Mouse (Mus musculus) lung, postnatal 0 days (tissue): ENCODE measurements around the gene Sumo1. TPM values are rescaled to one million over a fixed set of nuclear protein-coding genes. Genes with fewer than 3 reads are reported as not detected.
A peak's percentile ranks its signal among the peaks of the same experiment; 100 is the strongest.

ENCODE experiments used
- ATAC-seq: fragments of 200-750 bp; cut with Nextera tagmentation; 2 replicates; pipeline ENCODE4 v1.8.0; 2017; ENCODE audit warnings: moderate library complexity
- DNase-seq: peaks from one replicate; pipeline ENCODE4 v3.0.0-alpha.2; 2016; ENCODE audit warnings: low spot score
- H3K27ac ChIP-seq: fragments of 300-500 bp; sonication (generic); 2 replicates; pipeline ENCODE4 v1.5.1; 2014; ENCODE audit warnings: antibody characterized with exemption, mild to moderate bottlenecking, low read length, mixed read lengths
- H3K27me3 ChIP-seq: fragments of 300-500 bp; sonication (generic); replicated peaks from 2 replicates; pipeline ENCODE4 v1.6.1; 2014; ENCODE audit warnings: low read length, mixed read lengths; ENCODE audit not compliant: insufficient read depth
- H3K36me3 ChIP-seq: fragments of 300-500 bp; sonication (generic); 2 replicates; pipeline ENCODE4 v1.6.1; 2014; ENCODE audit warnings: low read length, mixed read lengths; ENCODE audit not compliant: insufficient read depth
- H3K4me1 ChIP-seq: fragments of 300-500 bp; sonication (generic); 2 replicates; pipeline ENCODE4 v1.6.1; 2014; ENCODE audit warnings: antibody characterized with exemption, low read depth, low read length, mixed read lengths; ENCODE audit not compliant: insufficient read depth
- H3K4me2 ChIP-seq: fragments of 300-500 bp; sonication (generic); replicated peaks from 2 replicates; pipeline ENCODE4 v1.6.1; 2014; ENCODE audit warnings: low read depth, mild to moderate bottlenecking, low read length, moderate library complexity, mixed read lengths
- H3K4me3 ChIP-seq: fragments of 300-500 bp; sonication (generic); 2 replicates; pipeline ENCODE4 v1.5.1; 2014; ENCODE audit warnings: low read depth, low read length
- H3K9ac ChIP-seq: fragments of 300-500 bp; sonication (generic); replicated peaks from 2 replicates; pipeline ENCODE4 v1.6.1; 2014; ENCODE audit warnings: low read depth, mild to moderate bottlenecking
- H3K9me3 ChIP-seq: fragments of 300-500 bp; sonication (generic); 2 replicates; pipeline ENCODE4 v1.6.1; 2016; ENCODE audit warnings: low read length, mixed read lengths
- CTCF ChIP-seq: IDR thresholded peaks from 2 replicates; pipeline ENCODE4 v1.5.1; 2016; ENCODE audit warnings: antibody characterized with exemption, mild to moderate bottlenecking
- EP300 ChIP-seq: IDR thresholded peaks from 2 replicates; pipeline ENCODE4 v1.6.1; 2016; ENCODE audit warnings: antibody characterized with exemption, mild to moderate bottlenecking, control low read depth
- WGBS: fragments of 180-500 bp; shearing (Covaris S2); extraction: QIAGEN DNeasy Blood & Tissue Kit; methylation state at CpG from one replicate; pipeline ENCODE4 v1.1.7; 2014; 5-methylcytosine and 5-hydroxymethylcytosine counted together
- polyA plus RNA-seq: library from polyadenylated mRNA; unstranded; fragments of >200 nt; fragmentation: Nextera tagmentation; extraction: Ambion mirVana; gene quantifications from 2 replicates; pipeline ENCODE4 v1.2.1, GENCODE M21; 2015

The Sumo1 gene
- polyA plus RNA-seq, result 257 and 273 TPM in 2 replicates

DNA sequence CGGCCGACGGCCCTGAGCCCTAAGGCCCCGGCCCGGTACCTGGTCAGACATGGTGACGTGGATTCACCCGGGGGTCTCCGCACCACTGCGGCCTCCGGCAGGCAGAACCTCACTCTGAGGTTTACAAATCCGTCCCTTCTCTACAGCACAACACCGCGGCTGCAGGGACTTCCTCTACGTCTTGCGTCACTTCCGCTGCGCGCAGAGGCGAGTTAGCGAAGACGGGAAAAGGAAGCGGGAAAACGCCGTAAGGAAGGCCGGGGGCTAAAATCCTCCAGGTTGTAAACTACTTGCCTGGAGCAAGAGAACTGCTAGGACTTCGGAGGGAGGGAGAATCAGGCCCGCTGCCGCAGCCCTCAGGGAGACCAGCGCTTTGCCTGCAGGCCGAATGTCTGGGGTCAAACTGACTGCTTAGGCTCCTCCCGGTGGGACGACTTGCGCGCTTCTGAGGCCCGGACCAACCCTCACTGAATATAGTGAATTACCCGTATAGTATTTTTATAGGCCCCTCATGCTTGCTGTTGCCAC, at the start of gene Sumo1:
Gene Sumo1, minus strand, starts transcription at position 194 of the 528 bp plus-strand sequence.
- Histone ChIP-seq H3K27me3 (no peaks in the 10 kb centered on the region), H3K36me3 (no peaks in the 10 kb centered on the region), H3K4me3 (peak within 1 kb of the TSS; percentile 99), H3K4me2 (peak within 1 kb of the TSS; percentile 79), H3K9me3 (no peaks in the 10 kb centered on the region), H3K27ac (peak within 1 kb of the TSS; percentile 97), H3K9ac (peak within 1 kb of the TSS; percentile 98), H3K4me1 (peaks cover 11% of the 10 kb centered on the region; the same call in 1 of the 2 replicates)
- peak; percentile 97 for ATAC-seq
- peak; percentile 96 for DNase-seq
- TF ChIP-seq EP300, result no peak
- TF ChIP-seq CTCF, result no peak
- under 1% methylated on average over 36 of the region's 36 CpGs for WGBS

GRCm38 (mm10) chr1:59719900-59720299, 49.3 kb upstream of the Sumo1 start:
- Histone ChIP-seq H3K4me1 (no peaks in the 10 kb centered on the region), H3K9ac (no peak overlapping the region), H3K36me3 (no peaks in the 10 kb centered on the region), H3K27ac (no peak overlapping the region), H3K4me3 (no peak overlapping the region), H3K9me3 (no peaks in the 10 kb centered on the region), H3K27me3 (no peaks in the 10 kb centered on the region), H3K4me2 (no peak overlapping the region)
- ATAC-seq, result peak; percentile 68
- TF ChIP-seq CTCF (peak; percentile 73), EP300 (peak; percentile 35; the same call in 1 of the 2 replicates)
- WGBS, result 23% methylated on average over 4 of the region's 4 CpGs
- peak; percentile 86 for DNase-seq

GRCm38 (mm10) chr1:59701766-59702165, 31.1 kb upstream of the Sumo1 start:
- no peaks in the 10 kb centered on the region for H3K4me1 ChIP-seq
- peaks cover 15% of the 10 kb centered on the region for H3K36me3 ChIP-seq
- no peak overlapping the region for H3K9ac ChIP-seq
- ATAC-seq (no peak), DNase-seq (peak; percentile 10)
- 81% methylated on average over 1 of the region's 1 CpGs for WGBS
- no peaks in the 10 kb centered on the region for H3K27me3 ChIP-seq
- TF ChIP-seq EP300 (no peak), CTCF (peak; percentile 60)
- H3K9me3 ChIP-seq, result no peaks in the 10 kb centered on the region
- no peak overlapping the region for H3K4me2 ChIP-seq
- H3K27ac ChIP-seq, result no peak overlapping the region
- H3K4me3 ChIP-seq, result no peak overlapping the region

DNA sequence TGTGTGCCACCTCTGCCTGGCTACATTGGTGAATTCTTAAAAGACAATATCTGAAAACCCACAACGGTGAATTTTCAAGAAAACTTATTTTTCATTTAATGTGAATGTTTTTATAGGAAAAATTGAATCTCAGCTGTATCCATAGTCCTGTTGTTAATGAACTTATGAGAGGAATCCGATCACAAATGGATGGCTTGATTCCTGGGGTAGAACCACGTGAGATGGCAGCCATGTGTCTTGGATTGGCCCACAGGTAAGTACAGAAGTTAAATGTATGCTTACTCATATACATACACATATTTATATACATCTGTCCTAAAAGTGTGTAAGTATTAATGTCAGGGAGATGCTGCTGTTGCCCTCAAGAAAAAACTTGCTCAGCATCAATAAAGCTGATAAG, 27.6 kb upstream of the Sumo1 start:
- Histone ChIP-seq H3K9ac (no peak overlapping the region), H3K4me1 (no peaks in the 10 kb centered on the region), H3K27me3 (no peaks in the 10 kb centered on the region), H3K36me3 (peaks cover 25% of the 10 kb centered on the region), H3K9me3 (no peaks in the 10 kb centered on the region), H3K4me3 (no peak overlapping the region), H3K4me2 (no peak overlapping the region), H3K27ac (no peak overlapping the region)
- 89% methylated on average over 3 of the region's 3 CpGs for WGBS
- no peak for TF ChIP-seq CTCF
- TF ChIP-seq EP300, result no peak
- ATAC-seq (no peak), DNase-seq (no peak)

- DNase-seq (no peak), ATAC-seq (no peak)
- TF ChIP-seq CTCF, result no peak
- no peak for TF ChIP-seq EP300
- H3K4me3 ChIP-seq, result no peak overlapping the region
- peaks cover 25% of the 10 kb centered on the region for H3K36me3 ChIP-seq
- H3K9ac ChIP-seq, result no peak overlapping the region
- H3K9me3 ChIP-seq, result no peaks in the 10 kb centered on the region
- H3K27me3 ChIP-seq, result no peaks in the 10 kb centered on the region
- no peaks in the 10 kb centered on the region for H3K4me1 ChIP-seq
- no peak overlapping the region for H3K27ac ChIP-seq
- no peak overlapping the region for H3K4me2 ChIP-seq
- 73% methylated on average over 5 of the region's 5 CpGs for WGBS
Measured at GRCm38 (mm10) chr1:59697751-59698150, 27.1 kb upstream of the Sumo1 start.

GRCm38 (mm10) chr1:59690467-59690866, 19.8 kb upstream of the Sumo1 start:
- no peak overlapping the region for H3K4me3 ChIP-seq
- no peak overlapping the region for H3K4me2 ChIP-seq
- H3K4me1 ChIP-seq, result no peaks in the 10 kb centered on the region; the same call in 1 of the 2 replicates
- TF ChIP-seq EP300 (no peak), CTCF (peak; percentile 10; the same call in 1 of the 2 replicates)
- H3K9ac ChIP-seq, result no peak overlapping the region
- 84% methylated on average over 5 of the region's 5 CpGs for WGBS
- H3K27ac ChIP-seq, result no peak overlapping the region
- peaks cover 8% of the 10 kb centered on the region; the same call in 1 of the 2 replicates for H3K36me3 ChIP-seq
- no peaks in the 10 kb centered on the region for H3K9me3 ChIP-seq
- DNase-seq, result no peak
- H3K27me3 ChIP-seq, result no peaks in the 10 kb centered on the region
- ATAC-seq, result no peak
